20 mouse cellular contexts compared by ENCODE assay signal in genomic region chr16:95766181-95766580, GRCm38 (mm10).
"Had no signal": no experiment of that assay in that cellular context is flagged by ENCODE, and none has a peak within 500 bp of the region (broad histone marks: within the 10 kb centered on the region; RNA-seq: fewer than 3 reads in every experiment).

No protein-coding gene starts in this region.

- H3K4me1 ChIP-seq: liver, embryonic 15.5 days; midbrain, embryonic 15.5 days had no signal

- H3K36me3 ChIP-seq: limb, embryonic 10.5 days; limb, embryonic 13.5 days; liver, embryonic 12.5 days; liver, embryonic 15.5 days; lung, embryonic 15.5 days; midbrain, embryonic 15.5 days; neural tube, embryonic 13.5 days; stomach, embryonic 15.5 days had no signal

- H3K9me3 ChIP-seq: limb, embryonic 10.5 days; limb, embryonic 13.5 days; liver, embryonic 12.5 days; liver, embryonic 15.5 days; lung, embryonic 15.5 days; midbrain, embryonic 15.5 days; neural tube, embryonic 13.5 days; stomach, embryonic 15.5 days had no signal

- H3K27me3 ChIP-seq: limb, embryonic 13.5 days; liver, embryonic 12.5 days; liver, embryonic 15.5 days; lung, embryonic 15.5 days; midbrain, embryonic 15.5 days; neural tube, embryonic 13.5 days; stomach, embryonic 15.5 days had no signal

- H3K4me3 ChIP-seq: left cerebral cortex, adult 2 months; limb, embryonic 10.5 days; limb, embryonic 13.5 days; liver, embryonic 12.5 days; liver, embryonic 15.5 days; lung, embryonic 15.5 days; midbrain, embryonic 15.5 days; myocyte; neural tube, embryonic 13.5 days; stomach, embryonic 15.5 days had no signal

- DNase-seq: kidney, postnatal 25 days; layer of hippocampus, postnatal 36 days; liver; lung, adult 18-20 months; lung, postnatal 14 days; lung, postnatal 4 days; retina, postnatal 1 day; right cerebral cortex, postnatal 25 days; spleen, adult 18-20 months; thymus, postnatal 25 days had no signal
